Mouse (Mus musculus) heart, postnatal 0 days (tissue): ENCODE measurements around the gene Card10. TPM values are rescaled to one million over a fixed set of nuclear protein-coding genes. Genes with fewer than 3 reads are reported as not detected.

Experiments
- ATAC-seq: fragments of 200-750 bp; cut with Nextera tagmentation; 2 replicates; pipeline ENCODE4 v1.8.0; 2017; ENCODE audit warnings: low read depth, moderate number of reproducible peaks, moderate library complexity; ENCODE audit not compliant: insufficient read depth
- DNase-seq: peaks from one replicate; pipeline ENCODE4 v3.0.0-alpha.2; 2016; ENCODE audit warnings: low spot score
- H3K27ac ChIP-seq: fragments of 300-500 bp; sonication (generic); 2 replicates; pipeline ENCODE4 v1.5.1; 2014; ENCODE audit warnings: low read depth, mild to moderate bottlenecking
- H3K27me3 ChIP-seq: fragments of 300-500 bp; sonication (generic); 2 replicates; pipeline ENCODE4 v1.6.1; 2014; ENCODE audit warnings: low read length, mixed read lengths; ENCODE audit not compliant: control insufficient read depth, insufficient read depth
- H3K36me3 ChIP-seq: fragments of 300-500 bp; sonication (generic); replicated peaks from 2 replicates; pipeline ENCODE4 v1.6.1; 2014; ENCODE audit warnings: low read length, mixed read lengths; ENCODE audit not compliant: control insufficient read depth, insufficient read depth
- H3K4me1 ChIP-seq: fragments of 300-500 bp; sonication (generic); 2 replicates; pipeline ENCODE4 v1.6.1; 2014; ENCODE audit warnings: antibody characterized with exemption; ENCODE audit not compliant: control insufficient read depth, insufficient read depth
- H3K4me2 ChIP-seq: fragments of 300-500 bp; sonication (generic); 2 replicates; pipeline ENCODE4 v1.6.1; 2014; ENCODE audit warnings: low read depth, mild to moderate bottlenecking, low read length, moderate library complexity
- H3K4me3 ChIP-seq: fragments of 300-500 bp; sonication (generic); 2 replicates; pipeline ENCODE4 v1.5.1; 2014; ENCODE audit warnings: low read depth, low read length
- H3K9ac ChIP-seq: fragments of 300-500 bp; sonication (generic); replicated peaks from 2 replicates; pipeline ENCODE4 v1.6.1; 2014; ENCODE audit warnings: low read depth, low read length, mixed read lengths
- H3K9me3 ChIP-seq: fragments of 300-500 bp; sonication (generic); replicated peaks from 2 replicates; pipeline ENCODE4 v1.6.1; 2016; ENCODE audit warnings: low read length; ENCODE audit not compliant: control insufficient read depth
- CTCF ChIP-seq: IDR thresholded peaks from 2 replicates; pipeline ENCODE4 v1.5.1; 2016; ENCODE audit warnings: antibody characterized with exemption, control low read depth, low read depth
- EP300 ChIP-seq: IDR thresholded peaks from 2 replicates; pipeline ENCODE4 v1.6.1; 2016; ENCODE audit warnings: antibody characterized with exemption, low read depth
- WGBS: fragments of 180-500 bp; shearing (Covaris S2); extraction: QIAGEN DNeasy Blood & Tissue Kit; methylation state at CpG from one replicate; pipeline ENCODE4 v1.1.7; 2014; 5-methylcytosine and 5-hydroxymethylcytosine counted together
- polyA plus RNA-seq: library from polyadenylated mRNA; unstranded; fragments of >200 nt; fragmentation: Nextera tagmentation; extraction: Ambion mirVana; gene quantifications from 2 replicates; pipeline ENCODE4 v1.2.1, GENCODE M21; 2015
- total RNA-seq: library from RNA; depleted of rRNA; stranded (reverse); fragments of >200 nt; gene quantifications from 2 replicates; pipeline ENCODE4 v1.2.3, GENCODE M21; 2014; ENCODE audit warnings: low replicate concordance

The Card10 gene
- total and polyA plus RNA-seq, 2 experiments from 2014 or later, result 4.6 to 6.4 TPM

- H3K4me1 ChIP-seq, result 0 out of 2 replicates have a peak, but pooled peaks cover 7% of the 10 kb centered on the region
- no peaks in the 10 kb centered on the region for H3K9me3 ChIP-seq
- ATAC-seq, result peak; percentile 76; the same call in 1 of the 2 replicates
- no peak overlapping the region for H3K4me3 ChIP-seq
- H3K9ac ChIP-seq, result no peak overlapping the region
- 17% methylated on average over 28 of the region's 28 CpGs for WGBS
- H3K27me3 ChIP-seq, result 0 out of 2 replicates have a peak, but pooled peaks cover 13% of the 10 kb centered on the region
- no peaks in the 10 kb centered on the region for H3K36me3 ChIP-seq
- no peak overlapping the region for H3K27ac ChIP-seq
- TF ChIP-seq EP300, result no peak; the same call in 1 of the 2 replicates
- TF ChIP-seq CTCF, result peak; percentile 94
- H3K4me2 ChIP-seq, result no peak overlapping the region
- DNase-seq, result peak; percentile 84
These were observed 23.7 kb upstream of the Card10 start for GRCm38 (mm10) chr15:78826213-78827204.

GRCm38 (mm10) chr15:78816074-78816391, 13.2 kb upstream of the Card10 start:
- 42% methylated on average over 6 of the region's 6 CpGs for WGBS

GRCm38 (mm10) chr15:78815314-78816073, 12.7 kb upstream of the Card10 start:
- H3K4me2 ChIP-seq, result no peak overlapping the region
- H3K9me3 ChIP-seq, result no peaks in the 10 kb centered on the region
- H3K27ac ChIP-seq, result peak overlapping the region; percentile 27; the same call in 1 of the 2 replicates
- H3K4me3 ChIP-seq, result no peak overlapping the region
- TF ChIP-seq EP300 (no peak), CTCF (no peak)
- H3K36me3 ChIP-seq, result no peaks in the 10 kb centered on the region
- H3K4me1 ChIP-seq, result peaks cover 7% of the 10 kb centered on the region
- no peaks in the 10 kb centered on the region for H3K27me3 ChIP-seq
- 20% methylated on average over 11 of the region's 11 CpGs for WGBS
- peak; percentile 30; the same call in 1 of the 2 replicates for ATAC-seq
- DNase-seq, result peak; percentile 63
- no peak overlapping the region for H3K9ac ChIP-seq

More at GRCm38 (mm10) chr15:78816074-78816391, 13.2 kb upstream of the Card10 start:
- Histone ChIP-seq H3K9ac (no peak overlapping the region), H3K36me3 (no peaks in the 10 kb centered on the region), H3K9me3 (no peaks in the 10 kb centered on the region), H3K4me2 (no peak overlapping the region), H3K27ac (0 out of 2 replicates have a peak overlapping the region, but pooled peaks have one; percentile 27), H3K4me1 (peaks cover 7% of the 10 kb centered on the region), H3K27me3 (no peaks in the 10 kb centered on the region), H3K4me3 (no peak overlapping the region)
- DNase-seq (no peak), ATAC-seq (0 out of 2 replicates have a peak, but pooled peaks have one; percentile 14)
- TF ChIP-seq CTCF (no peak), EP300 (no peak)

- no peak for ATAC-seq
- H3K4me3 ChIP-seq, result no peak overlapping the region
- no peaks in the 10 kb centered on the region for H3K36me3 ChIP-seq
- H3K4me1 ChIP-seq, result peaks cover 7% of the 10 kb centered on the region
- no peak overlapping the region for H3K27ac ChIP-seq
- H3K9ac ChIP-seq, result no peak overlapping the region
- H3K9me3 ChIP-seq, result no peaks in the 10 kb centered on the region
- WGBS, result 77% methylated on average over 4 of the region's 4 CpGs
- no peak for DNase-seq
- TF ChIP-seq CTCF, result no peak
- TF ChIP-seq EP300, result no peak
- H3K27me3 ChIP-seq, result no peaks in the 10 kb centered on the region
- no peak overlapping the region for H3K4me2 ChIP-seq
These were observed 10.8 kb upstream of the Card10 start for GRCm38 (mm10) chr15:78813603-78814002.

- ATAC-seq, result no peak
- no peak for DNase-seq
- H3K36me3 ChIP-seq, result no peaks in the 10 kb centered on the region
- H3K27ac ChIP-seq, result no peak overlapping the region
- H3K4me2 ChIP-seq, result no peak overlapping the region
- H3K4me1 ChIP-seq, result peaks cover 6% of the 10 kb centered on the region
- H3K9ac ChIP-seq, result no peak overlapping the region
- H3K9me3 ChIP-seq, result no peaks in the 10 kb centered on the region
- no peak overlapping the region for H3K4me3 ChIP-seq
- WGBS, result 36% methylated on average over 9 of the region's 9 CpGs
- H3K27me3 ChIP-seq, result no peaks in the 10 kb centered on the region
- TF ChIP-seq CTCF (no peak), EP300 (no peak)
These were observed 7.3 kb upstream of the Card10 start for GRCm38 (mm10) chr15:78810146-78810545.
